Mouse (Mus musculus): ENCODE measurements around the gene Serpinb3b. TPM values are rescaled to one million over a fixed set of nuclear protein-coding genes. Genes with fewer than 3 reads are reported as not detected.

The Serpinb3b gene
- polyA plus RNA-seq (2012; rRNA removed; ENCODE audit: low replicate concordance): not detected in 2 replicates

DNA sequence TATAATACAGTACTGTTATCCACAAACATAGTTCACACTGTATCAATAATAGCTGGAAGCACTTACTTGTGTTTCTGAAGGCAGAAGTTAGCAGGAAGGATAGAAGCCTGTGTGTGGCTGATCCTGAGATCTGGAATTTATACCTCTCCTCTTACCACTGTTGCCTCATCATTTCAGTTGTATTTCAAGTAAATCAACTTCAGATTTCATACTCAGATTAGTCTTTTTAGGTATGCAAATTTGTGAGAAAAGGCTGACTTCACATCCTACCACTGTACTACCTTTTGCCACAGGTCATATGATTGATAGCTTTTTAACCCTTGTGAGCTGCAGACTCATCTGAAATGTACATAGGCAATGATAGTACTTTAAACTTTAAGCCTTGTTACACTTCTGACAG is at the start of gene Serpinb3b, which contains the start of gene Serpinb3c:
Gene Serpinb3b (minus strand): TSS at position 101 of the 400 bp plus-strand sequence.
Gene Serpinb3c (minus strand): TSS at position 111 of the 400 bp plus-strand sequence.

Other genes with a start within 250 kb of the Serpinb3b start
- gene Serpinb3a, start 226.1 kb downstream of the Serpinb3b start, polyA plus RNA-seq (2012; rRNA removed; ENCODE audit: low replicate concordance): not detected in 2 replicates
- not detected in 2 replicates for gene Serpinb3d, start 194.9 kb downstream of the Serpinb3b start, polyA plus RNA-seq (2012; rRNA removed; ENCODE audit: low replicate concordance)
- not detected in 2 replicates for gene Serpinb3c, start within 50 bp of the Serpinb3b start, polyA plus RNA-seq (2012; rRNA removed; ENCODE audit: low replicate concordance)
- 1.4 TPM in 1 of 2 replicates, not detected in the other for gene Serpinb11, start 82.8 kb upstream of the Serpinb3b start, polyA plus RNA-seq (2012; rRNA removed; ENCODE audit: low replicate concordance)
- 0.08 TPM in 1 of 2 replicates, not detected in the other for gene Serpinb7, start 121.3 kb upstream of the Serpinb3b start, polyA plus RNA-seq (2012; rRNA removed; ENCODE audit: low replicate concordance)
- 0.21 and 1.3 TPM in 2 replicates for gene Serpinb2, start 233.1 kb upstream of the Serpinb3b start, polyA plus RNA-seq (2012; rRNA removed; ENCODE audit: low replicate concordance)

All from subcutaneous adipose tissue, adult 2 months (tissue).